Mouse (Mus musculus) ovary, postnatal 10 days (tissue): ENCODE measurements around the gene Immt.
"Not testable (repeated sequence)": the region's sequence is repeated elsewhere in the genome, so short reads cannot be mapped to it uniquely, and the experiment has no call there.

Source experiments
- DNase-seq: peaks from one replicate; pipeline ENCODE4 v3.0.0; 2022; ENCODE audit warnings: low spot score

Gene Immt

GRCm38 (mm10) chr6:71846906-71847305 lies 15.8 kb downstream of the Immt start:
- DNase-seq = not testable (repeated sequence)

- no peak for DNase-seq
Observed at GRCm38 (mm10) chr6:71867751-71868150, 36.6 kb downstream of the Immt start.

- no peak for DNase-seq
Observed at GRCm38 (mm10) chr6:71868809-71869208, 37.7 kb downstream of the Immt start.

- DNase-seq = no peak
Observed at GRCm38 (mm10) chr6:71871396-71871795, 40.3 kb downstream of the Immt start.

- DNase-seq = no peak
Observed at GRCm38 (mm10) chr6:71877965-71878760, 47.0 kb downstream of the Immt start.

GRCm38 (mm10) chr6:71893263-71893662 lies 62.1 kb downstream of the Immt start:
- no peak for DNase-seq

GRCm38 (mm10) chr6:71907702-71908235 lies 76.6 kb downstream of the Immt start:
- DNase-seq = no peak

- peak; percentile 86 for DNase-seq
Observed at GRCm38 (mm10) chr6:71908481-71909381, 77.6 kb downstream of the Immt start, which contains the start of the genes Ptcd3 and Polr1a. Ptcd3 (minus strand) TSS chr6:71908750. Polr1a (plus strand) TSS chr6:71909053.

- no peak for DNase-seq
Observed at GRCm38 (mm10) chr6:71909384-71909783, 78.3 kb downstream of the Immt start.

GRCm38 (mm10) chr6:71909840-71910239 lies 78.7 kb downstream of the Immt start:
- no peak for DNase-seq

- DNase-seq = no peak
Observed at GRCm38 (mm10) chr6:71911686-71912450, 80.7 kb downstream of the Immt start.

- no peak for DNase-seq
Observed at GRCm38 (mm10) chr6:71920752-71921151, 89.6 kb downstream of the Immt start.

- DNase-seq = not testable (repeated sequence)
Observed at GRCm38 (mm10) chr6:71925233-71925632, 94.1 kb downstream of the Immt start.
